Mouse (Mus musculus): Measurements from ENCODE around the gene Pcx. TPM values are rescaled to one million over a fixed set of nuclear protein-coding genes. Genes with fewer than 3 reads are reported as not detected.

Gene Pcx
- total RNA-seq, 2 experiments from 2014 or later: 0.95 to 6.1 TPM

DNA sequence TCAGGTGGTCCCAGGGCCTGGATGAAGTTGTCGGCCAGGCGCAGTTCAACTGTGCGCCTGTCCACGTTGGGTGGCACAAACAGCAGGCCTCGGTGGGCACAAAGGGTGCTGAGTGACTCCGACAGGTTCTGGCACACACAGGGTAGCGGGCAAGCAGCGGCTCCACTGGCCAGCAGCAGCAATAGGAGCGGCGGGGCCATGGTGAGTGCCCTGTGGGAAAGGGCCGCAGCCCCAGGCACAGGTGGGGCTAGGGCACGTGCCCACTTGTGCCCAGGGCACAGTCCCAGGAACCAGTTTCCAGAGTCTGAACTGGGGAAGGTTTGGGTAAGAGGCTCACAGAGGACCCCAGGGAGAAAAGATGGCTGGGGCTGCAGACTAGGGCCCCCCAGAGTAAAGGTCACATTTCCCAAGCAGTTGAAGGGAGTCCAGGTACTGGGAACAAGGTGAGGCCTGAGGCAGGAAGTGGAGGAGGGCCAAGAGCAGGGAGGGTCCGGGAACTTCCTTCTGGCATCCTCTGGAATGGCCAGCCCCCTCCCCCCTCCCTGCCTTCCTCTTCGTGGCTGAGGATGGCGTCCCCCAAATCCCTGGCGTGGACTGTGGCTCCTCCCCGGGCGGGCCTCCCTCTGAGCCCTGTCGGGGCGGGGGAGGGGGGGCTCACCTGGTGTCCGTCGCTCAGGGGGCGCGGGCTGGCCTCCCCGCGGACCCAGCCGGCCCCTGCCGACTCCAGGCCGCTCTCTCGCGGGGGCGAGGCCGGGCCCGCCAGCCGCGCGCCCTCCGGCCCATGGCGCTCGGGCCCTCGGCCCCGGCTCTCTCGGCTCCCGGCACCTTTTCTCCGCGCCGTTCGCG lies 104.3 kb downstream of the Pcx start:
- ATAC-seq (replicated peaks; ENCODE audit: poor library complexity, severe bottlenecking): no peak

- ATAC-seq (replicated peaks; ENCODE audit: poor library complexity, severe bottlenecking): peak; percentile 83
Measured at GRCm38 (mm10) chr19:4615151-4616093, 105.2 kb downstream of the Pcx start, which contains the start of gene Lrfn4. Lrfn4 (minus strand) TSS chr19:4615667.

DNA sequence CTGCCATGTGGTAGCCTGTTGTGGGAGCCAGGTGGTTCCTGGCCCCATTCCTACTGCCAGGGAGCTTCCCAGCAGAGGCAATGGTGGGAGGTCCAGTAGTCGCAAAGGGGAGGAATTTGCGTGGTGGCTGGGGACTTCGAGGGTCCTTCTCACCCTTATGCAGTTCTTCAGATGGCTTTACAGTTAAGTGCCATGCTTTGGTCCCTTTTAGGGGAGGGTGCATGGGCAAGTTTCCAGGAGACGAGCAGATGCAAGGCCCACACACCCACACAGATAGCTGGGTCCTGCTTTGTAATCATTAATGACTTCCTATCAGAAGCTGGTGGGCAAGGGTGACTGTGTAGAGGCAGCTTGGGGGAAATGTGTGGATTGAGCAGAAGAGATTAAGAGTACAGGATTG lies 106.3 kb downstream of the Pcx start:
- ATAC-seq (replicated peaks; ENCODE audit: poor library complexity, severe bottlenecking): no peak

GRCm38 (mm10) chr19:4618183-4618582 lies 107.9 kb downstream of the Pcx start:
- no peak for ATAC-seq (replicated peaks; ENCODE audit: poor library complexity, severe bottlenecking)

DNA sequence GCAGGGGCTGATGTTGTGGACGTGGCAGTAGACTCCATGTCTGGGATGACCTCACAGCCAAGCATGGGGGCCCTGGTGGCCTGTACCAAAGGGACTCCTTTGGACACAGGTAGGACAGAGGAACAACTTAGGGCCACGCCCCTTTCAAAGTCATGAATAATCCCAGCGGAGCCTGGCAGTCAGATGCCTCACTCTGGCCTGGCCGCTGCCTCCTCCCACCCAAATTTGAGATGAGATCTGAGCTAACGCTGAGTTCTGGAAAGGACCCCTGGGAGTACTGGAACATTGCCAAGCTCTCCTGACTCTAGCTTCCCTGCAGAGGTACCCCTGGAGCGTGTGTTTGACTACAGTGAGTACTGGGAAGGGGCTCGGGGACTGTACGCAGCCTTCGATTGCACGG lies 109.2 kb downstream of the Pcx start:
- ATAC-seq (replicated peaks; ENCODE audit: poor library complexity, severe bottlenecking): no peak

- no peak for ATAC-seq (replicated peaks; ENCODE audit: poor library complexity, severe bottlenecking)
Measured at GRCm38 (mm10) chr19:4620721-4621120, 110.4 kb downstream of the Pcx start.

DNA sequence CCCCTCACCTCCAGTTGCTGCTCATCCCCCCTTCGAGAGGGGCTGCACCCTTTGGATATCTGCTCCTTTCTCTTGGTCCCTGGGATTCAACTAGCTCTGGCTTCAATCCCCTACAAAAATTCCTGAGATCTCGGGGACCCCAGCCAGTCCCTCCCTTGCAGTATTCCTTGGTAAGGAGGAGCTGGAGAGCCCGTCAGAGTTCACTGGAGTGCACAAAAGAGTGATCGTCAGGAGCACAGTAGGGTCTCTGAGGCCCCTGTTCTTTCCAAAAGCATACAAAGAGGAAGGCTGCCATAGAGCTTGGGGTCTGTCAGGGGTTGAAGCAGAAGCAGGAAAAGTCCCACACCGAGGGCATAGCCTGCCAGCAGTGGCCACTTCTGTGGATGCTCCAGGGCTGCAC lies 112.5 kb downstream of the Pcx start:
- no peak for ATAC-seq (replicated peaks; ENCODE audit: poor library complexity, severe bottlenecking)

GRCm38 (mm10) chr19:4623419-4623818 lies 113.1 kb downstream of the Pcx start:
- no peak for ATAC-seq (replicated peaks; ENCODE audit: poor library complexity, severe bottlenecking)

DNA sequence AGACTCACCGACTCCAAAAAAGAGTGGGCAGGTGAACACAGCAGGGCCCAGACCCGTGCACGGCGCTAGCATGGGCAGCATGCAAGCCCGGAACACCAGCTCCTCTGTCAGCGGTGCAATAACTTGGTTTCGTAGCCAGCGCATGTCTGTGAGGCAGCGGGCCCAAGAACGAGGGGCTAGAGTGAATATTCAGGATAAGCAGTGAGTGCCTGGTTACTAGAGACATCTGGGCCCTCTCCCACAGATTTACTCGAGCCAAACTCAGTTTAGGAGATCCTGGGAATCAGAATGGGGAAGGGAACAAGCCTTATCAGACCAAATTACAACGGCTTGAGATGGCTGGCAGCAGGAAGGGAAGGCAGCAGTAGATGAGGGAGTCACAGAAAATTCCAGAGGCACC lies 113.7 kb downstream of the Pcx start:
- no peak for ATAC-seq (replicated peaks; ENCODE audit: poor library complexity, severe bottlenecking)

DNA sequence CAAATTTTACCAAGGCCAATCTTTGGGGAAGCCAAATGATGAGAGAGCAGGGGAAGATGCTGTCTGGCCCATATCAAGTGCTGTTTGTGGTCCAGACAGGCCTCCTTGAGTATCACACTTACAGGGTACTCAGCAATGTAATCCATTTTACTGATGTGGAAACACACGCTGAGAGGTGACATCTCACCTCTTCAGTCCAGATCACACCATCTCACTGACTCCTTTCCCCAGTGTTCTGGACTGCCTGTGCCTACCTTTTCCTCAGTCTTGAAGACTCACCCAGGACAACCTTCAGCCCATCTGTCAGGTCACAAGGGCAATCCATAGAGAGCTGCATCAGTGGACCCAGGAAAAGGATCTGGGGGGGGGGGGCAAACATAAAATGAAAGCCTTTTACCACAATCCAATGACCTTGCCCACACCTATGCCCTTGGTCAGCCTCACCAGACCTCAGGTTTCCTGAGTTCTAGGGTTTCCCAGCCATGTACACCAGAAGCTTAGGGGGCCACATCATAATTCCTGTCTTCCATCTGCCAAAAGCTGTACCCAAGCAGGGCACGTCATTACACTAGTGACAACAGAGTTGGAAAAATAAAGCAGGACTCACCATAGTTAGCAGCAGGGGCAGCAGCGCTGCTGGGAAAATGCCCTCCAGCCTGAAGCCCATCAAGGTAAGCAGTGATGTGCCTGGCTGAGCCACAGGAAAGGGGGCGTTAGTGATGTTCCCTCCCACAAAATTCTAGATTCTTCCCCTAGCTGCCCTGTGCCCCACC lies 114.3 kb downstream of the Pcx start:
- peak; percentile 5 for ATAC-seq (replicated peaks; ENCODE audit: poor library complexity, severe bottlenecking)

DNA sequence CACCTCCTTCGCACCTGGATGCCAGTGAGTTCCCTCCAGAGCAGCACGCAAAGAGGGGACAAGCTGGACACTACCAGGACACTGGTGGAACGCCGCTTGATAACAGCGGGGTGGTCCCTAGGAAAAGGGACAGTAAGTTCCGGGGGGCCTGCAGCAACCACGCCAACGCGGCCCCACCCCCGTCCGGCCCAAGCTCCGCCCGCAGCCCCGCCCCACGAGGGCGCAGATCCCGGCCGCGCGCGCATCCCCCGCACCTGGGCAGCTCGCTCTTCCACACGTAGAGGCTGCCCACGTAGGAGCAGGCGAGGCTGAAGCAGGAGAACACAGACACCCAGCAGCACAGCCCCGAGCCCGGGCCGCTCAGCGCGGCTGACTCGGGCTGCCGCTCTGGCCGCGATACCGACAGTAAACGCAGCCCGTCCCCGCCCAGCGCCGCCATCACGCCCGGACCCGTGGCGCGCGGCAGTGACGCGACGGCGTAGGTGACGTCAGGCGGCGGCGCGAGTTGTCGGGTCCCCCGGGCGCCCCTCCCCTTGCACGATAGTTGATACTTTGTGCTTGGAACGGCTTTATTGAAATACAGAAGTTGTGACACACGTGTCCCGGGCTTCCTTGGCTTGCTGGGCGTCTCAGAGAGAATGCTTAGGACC lies 115.0 kb downstream of the Pcx start, which contains the start of gene Rce1:
TSS of gene Rce1 (minus strand) at position 463 of the 650 bp plus-strand sequence.
- ATAC-seq (replicated peaks; ENCODE audit: poor library complexity, severe bottlenecking): peak; percentile 84

DNA sequence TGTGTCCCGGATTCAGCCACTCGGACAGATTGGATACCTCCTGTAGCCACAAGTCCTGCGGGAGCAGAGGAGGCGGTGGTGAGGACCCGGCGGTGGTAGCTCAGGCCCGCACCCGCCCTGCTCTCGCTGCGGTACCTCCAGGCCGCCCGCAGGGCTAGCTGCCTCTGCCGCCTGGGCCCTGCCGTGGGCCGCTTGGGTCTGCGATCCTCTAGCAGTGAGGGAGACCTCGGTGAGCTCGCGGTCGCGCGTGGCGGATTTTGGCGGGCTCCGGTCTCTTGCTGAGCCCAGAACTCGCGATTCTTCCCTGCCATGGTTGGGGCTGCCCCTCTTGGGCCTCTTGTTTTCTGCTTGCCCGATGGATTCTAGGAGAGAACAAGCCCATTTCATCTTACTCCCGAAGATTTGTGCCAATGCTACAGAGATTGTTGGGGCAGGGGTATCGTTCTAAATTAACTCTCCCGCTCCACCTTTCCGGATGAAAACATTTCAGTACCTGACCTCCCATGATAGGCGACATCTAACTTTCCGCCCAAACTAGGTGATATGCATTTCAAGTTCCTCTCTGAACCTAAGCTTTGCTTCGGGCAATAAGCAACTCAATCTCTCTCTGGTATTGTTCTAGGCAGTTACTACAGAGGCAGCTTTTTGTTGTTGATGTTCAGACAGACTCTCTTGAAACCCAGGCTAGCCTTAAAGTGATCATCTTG lies 115.7 kb downstream of the Pcx start:
- ATAC-seq (replicated peaks; ENCODE audit: poor library complexity, severe bottlenecking): no peak

- ATAC-seq (replicated peaks; ENCODE audit: poor library complexity, severe bottlenecking): peak; percentile 52
Measured at GRCm38 (mm10) chr19:4628819-4629218, 118.5 kb downstream of the Pcx start.

DNA sequence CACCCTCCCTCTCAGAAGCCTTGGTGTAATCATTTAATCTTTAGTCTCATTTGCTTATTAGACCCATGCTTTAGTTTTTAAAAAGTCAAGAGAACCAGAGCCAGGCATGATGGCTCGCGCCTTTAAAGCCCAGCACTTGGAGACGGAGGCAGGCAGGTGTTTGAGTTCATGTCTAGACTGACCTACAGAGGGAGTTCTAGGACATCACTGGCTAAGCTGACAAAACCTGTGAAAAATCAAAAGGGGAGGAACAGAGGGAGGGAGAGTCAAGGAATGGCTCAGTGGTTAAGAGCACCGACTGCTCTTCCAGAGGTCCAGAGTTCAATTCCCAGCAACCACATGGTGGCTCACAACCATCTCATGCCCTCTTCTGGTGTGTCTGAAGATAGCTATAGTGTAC lies 125.7 kb downstream of the Pcx start:
- no peak for ATAC-seq (replicated peaks; ENCODE audit: poor library complexity, severe bottlenecking)

- ATAC-seq (replicated peaks; ENCODE audit: poor library complexity, severe bottlenecking): no peak
Measured at GRCm38 (mm10) chr19:4644271-4644670, 134.0 kb downstream of the Pcx start.

DNA sequence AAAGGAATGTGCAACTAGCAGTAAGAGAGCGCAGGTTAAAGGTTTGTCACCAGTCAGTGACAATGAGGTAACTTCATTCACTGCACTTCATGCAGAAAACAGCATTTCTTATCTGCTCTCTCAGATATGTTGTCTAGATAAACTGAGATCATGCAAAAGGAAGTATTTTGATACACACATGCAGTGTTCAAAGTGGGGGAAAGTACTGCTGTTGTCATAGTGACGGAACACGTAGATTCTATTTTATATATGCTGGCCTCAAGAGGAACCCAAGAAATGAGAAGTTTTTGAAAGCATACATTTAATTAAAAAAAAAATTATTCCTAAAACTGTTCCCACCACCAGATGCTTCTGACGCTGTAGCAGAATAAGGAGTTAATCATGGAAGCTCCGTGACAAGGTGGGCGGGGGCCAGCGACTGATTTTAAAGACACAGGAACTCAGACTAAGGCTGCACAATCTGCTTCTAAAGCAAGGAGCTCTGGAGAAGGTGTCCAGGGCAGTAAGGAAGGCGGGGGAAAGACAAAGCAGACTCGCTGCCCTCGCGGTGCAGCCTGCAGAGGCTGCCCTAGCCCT lies 136.7 kb downstream of the Pcx start:
- no peak for ATAC-seq (replicated peaks; ENCODE audit: poor library complexity, severe bottlenecking)

- no peak for ATAC-seq (replicated peaks; ENCODE audit: poor library complexity, severe bottlenecking)
Measured at GRCm38 (mm10) chr19:4658156-4658555, 147.9 kb downstream of the Pcx start.

GRCm38 (mm10) chr19:4666815-4667214 lies 156.5 kb downstream of the Pcx start:
- no peak for ATAC-seq (replicated peaks; ENCODE audit: poor library complexity, severe bottlenecking)

DNA sequence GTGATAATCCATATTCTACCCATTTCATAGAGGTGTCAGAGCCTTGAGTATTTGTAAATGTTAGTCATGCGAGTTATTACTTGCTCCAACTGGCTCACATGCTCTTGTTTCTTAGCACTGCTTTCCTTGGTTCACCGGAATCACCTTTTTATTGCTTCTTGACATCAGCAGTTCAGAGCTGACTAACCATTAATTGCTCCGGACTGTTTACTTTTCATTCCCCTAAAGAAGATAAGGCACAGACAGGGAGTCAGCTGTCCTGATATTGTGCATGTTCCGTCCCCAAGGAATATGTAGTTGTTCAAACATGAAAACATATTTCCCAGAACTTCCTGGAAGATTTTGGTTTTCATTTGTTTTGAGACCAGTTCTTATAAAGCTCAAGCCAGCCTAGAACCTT lies 160.5 kb downstream of the Pcx start:
- ATAC-seq (replicated peaks; ENCODE audit: poor library complexity, severe bottlenecking): no peak
